Mouse (Mus musculus) intestine, postnatal 0 days (tissue): Measurements from ENCODE around the gene Npepl1. TPM values are rescaled to one million over a fixed set of nuclear protein-coding genes. Genes with fewer than 3 reads are reported as not detected.

Experiments used
- ATAC-seq: fragments of 200-750 bp; cut with Nextera tagmentation; 2 replicates; pipeline ENCODE4 v1.8.0; 2017; ENCODE audit warnings: mild to moderate bottlenecking, moderate TSS enrichment, moderate library complexity
- H3K27ac ChIP-seq: fragments of 300-500 bp; sonication (generic); 2 replicates; pipeline ENCODE4 v1.5.1; 2014; ENCODE audit warnings: mild to moderate bottlenecking, low read depth, low read length, moderate library complexity
- H3K27me3 ChIP-seq: fragments of 300-500 bp; sonication (generic); replicated peaks from 2 replicates; pipeline ENCODE4 v1.6.1; 2014; ENCODE audit warnings: low read length, mixed read lengths; ENCODE audit not compliant: control insufficient read depth, insufficient read depth
- H3K36me3 ChIP-seq: fragments of 300-500 bp; sonication (generic); 2 replicates; pipeline ENCODE4 v1.6.1; 2014; ENCODE audit warnings: mild to moderate bottlenecking, moderate library complexity; ENCODE audit not compliant: control insufficient read depth, insufficient read depth
- H3K4me1 ChIP-seq: fragments of 300-500 bp; sonication (generic); replicated peaks from 2 replicates; pipeline ENCODE4 v1.6.1; 2014; ENCODE audit warnings: antibody characterized with exemption, low read length, mixed read lengths; ENCODE audit not compliant: control insufficient read depth, insufficient read depth
- H3K4me2 ChIP-seq: fragments of 300-500 bp; sonication (generic); replicated peaks from 2 replicates; pipeline ENCODE4 v1.6.1; 2014; ENCODE audit warnings: low read depth, mild to moderate bottlenecking, moderate library complexity
- H3K4me3 ChIP-seq: fragments of 300-500 bp; sonication (generic); 2 replicates; pipeline ENCODE4 v1.5.1; 2014; ENCODE audit warnings: low read depth, low read length
- H3K9ac ChIP-seq: fragments of 300-500 bp; sonication (generic); 2 replicates; pipeline ENCODE4 v1.6.1; 2014; ENCODE audit warnings: mild to moderate bottlenecking, low read depth, low read length
- H3K9me3 ChIP-seq: fragments of 300-500 bp; sonication (generic); 2 replicates; pipeline ENCODE4 v1.6.1; 2016; ENCODE audit warnings: mixed run types; ENCODE audit not compliant: control insufficient read depth
- CTCF ChIP-seq: sonication (generic); IDR thresholded peaks from 2 replicates; pipeline ENCODE4 v1.5.1; 2016; ENCODE audit warnings: low read depth, mild to moderate bottlenecking, control low read depth, antibody characterized with exemption, moderate library complexity
- WGBS: fragments of 180-500 bp; shearing (Covaris S2); extraction: QIAGEN DNeasy Blood & Tissue Kit; methylation state at CpG from one replicate; pipeline ENCODE4 v1.1.7; 2014; 5-methylcytosine and 5-hydroxymethylcytosine counted together
- polyA plus RNA-seq: library from polyadenylated mRNA; unstranded; fragments of >200 nt; fragmentation: Nextera tagmentation; extraction: Ambion mirVana; gene quantifications from 2 replicates; pipeline ENCODE4 v1.2.1, GENCODE M21; 2015

The Npepl1 gene
- polyA plus RNA-seq, 1 experiment from 2014 or later, result 24.8 TPM

DNA sequence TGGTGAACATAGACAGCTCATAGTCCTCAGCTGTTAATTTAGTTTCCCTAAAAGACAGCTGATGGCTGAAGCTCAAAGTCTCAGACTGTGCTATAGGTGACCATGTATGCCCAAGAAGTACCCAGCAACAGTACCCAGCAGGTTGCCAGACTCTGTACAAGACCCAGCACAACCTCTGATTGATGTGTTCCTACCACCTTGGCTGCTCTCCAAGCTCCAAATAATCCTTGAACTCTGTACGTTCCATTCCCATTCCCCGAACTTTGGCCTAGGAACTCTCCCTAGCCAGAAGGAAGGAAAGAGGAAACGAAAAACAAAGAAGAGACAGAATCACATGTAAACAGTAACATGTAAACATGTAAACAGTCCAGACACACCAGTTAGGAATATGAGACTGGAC lies 50.3 kb downstream of the Npepl1 start:
- Histone ChIP-seq H3K27me3 (no peaks in the 10 kb centered on the region), H3K4me2 (no peak overlapping the region), H3K4me1 (no peaks in the 10 kb centered on the region), H3K9me3 (no peaks in the 10 kb centered on the region), H3K4me3 (no peak overlapping the region), H3K27ac (no peak overlapping the region), H3K36me3 (no peaks in the 10 kb centered on the region), H3K9ac (no peak overlapping the region)
- no peak for ATAC-seq
- no peak for TF ChIP-seq CTCF
- 58% methylated on average over 3 of the region's 3 CpGs for WGBS

Other genes with a start within 250 kb of the Npepl1 start
- gene Stx16, start 34.0 kb upstream of the Npepl1 start, polyA plus RNA-seq, result 4.2 and 5.7 TPM in 2 replicates
- gene Gnas, start 174.0 kb downstream of the Npepl1 start, polyA plus RNA-seq, result 686 and 705 TPM in 2 replicates
- 2.7 and 3.5 TPM in 2 replicates for gene Gm20721, start 236.4 kb downstream of the Npepl1 start, polyA plus RNA-seq